Mouse (Mus musculus) yolk sac, embryonic 10.5 days (tissue): ENCODE measurements at regions not wholly inside any gene's neighbourhood (a gene's known extent, or its start where the extent isn't known, plus 50 kb on each side); places are given as distances from the start of the nearest gene placed in this dataset.

ENCODE experiments used
- DNase-seq: peaks from one replicate; pipeline ENCODE4 v3.0.0-alpha.2; 2017; ENCODE audit warnings: low spot score

DNA sequence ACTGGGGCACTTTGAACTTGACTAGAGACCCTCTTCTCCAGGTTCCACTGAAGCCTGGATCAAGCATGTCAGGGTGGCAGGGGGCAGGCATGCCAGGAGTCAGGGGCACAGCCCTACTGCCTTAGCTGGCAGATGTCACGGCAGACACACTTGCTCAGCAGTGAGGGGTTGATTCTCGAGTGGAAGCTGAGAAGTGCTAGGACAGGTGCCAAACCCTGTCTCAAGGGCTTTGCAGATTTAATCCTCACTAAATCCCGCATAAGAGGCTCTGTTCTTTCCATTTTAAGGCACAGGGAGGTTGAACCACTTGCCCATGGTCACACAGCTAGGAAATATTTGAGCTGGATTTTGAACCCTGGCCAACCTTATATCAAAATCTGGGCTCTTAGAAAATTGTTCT lies 223.5 kb upstream of the Mvb12b start:
- DNase-seq, result no peak

DNA sequence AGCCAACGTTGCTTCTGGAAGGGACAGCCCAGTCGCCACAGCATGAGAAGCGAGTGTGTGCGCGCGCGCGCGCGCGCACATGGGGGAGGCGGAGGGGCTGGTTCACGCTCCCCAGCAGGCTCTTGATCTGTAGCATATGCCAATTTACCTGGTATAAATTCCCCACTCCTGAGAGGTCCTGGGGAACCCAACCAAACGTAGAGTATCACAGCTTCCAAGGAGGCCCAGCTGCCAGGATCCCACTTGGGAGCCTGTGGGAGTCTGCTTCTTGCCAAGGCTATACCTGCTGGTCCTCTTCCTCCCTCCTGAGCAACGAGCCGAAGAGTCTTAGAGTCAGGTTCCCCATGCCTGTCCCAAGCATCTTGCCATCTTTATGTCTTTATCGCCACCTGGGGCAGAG lies 222.8 kb upstream of the Mvb12b start:
- no peak for DNase-seq

DNA sequence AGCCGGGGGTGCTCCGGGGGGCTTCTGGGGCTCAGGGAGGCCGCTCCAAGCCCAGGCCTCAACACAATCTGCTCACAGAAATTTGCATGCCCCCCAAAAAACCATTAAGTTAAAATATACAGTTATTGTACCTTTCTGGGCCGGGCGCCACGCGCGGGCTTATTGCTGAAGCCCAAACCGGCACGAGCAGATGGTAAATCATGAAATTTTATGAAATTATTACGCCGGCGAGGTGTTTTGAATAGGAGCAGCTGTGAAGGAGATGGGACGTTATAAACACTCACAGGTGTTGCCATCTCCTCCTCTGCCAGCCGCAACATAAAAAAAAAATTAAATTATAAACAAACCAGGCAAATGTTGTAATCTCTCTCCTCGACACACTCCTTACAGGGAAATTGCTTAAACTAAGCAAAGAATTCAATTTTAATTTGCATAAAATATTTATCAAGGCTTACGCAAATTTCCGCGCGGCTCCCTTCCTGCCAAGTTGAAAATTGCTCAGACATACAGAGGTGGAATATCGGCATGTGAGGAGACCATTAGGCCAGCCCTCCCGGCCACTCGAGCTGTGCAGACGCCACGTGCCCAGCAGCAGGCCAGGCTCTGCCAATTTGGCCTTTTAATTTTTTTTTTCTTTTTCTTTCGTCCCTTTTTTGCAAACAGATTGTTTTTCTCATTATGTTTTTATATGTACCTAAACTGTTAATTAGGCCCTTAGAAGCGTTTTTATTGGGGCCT lies 220.0 kb upstream of the Mvb12b start:
- no peak for DNase-seq

DNA sequence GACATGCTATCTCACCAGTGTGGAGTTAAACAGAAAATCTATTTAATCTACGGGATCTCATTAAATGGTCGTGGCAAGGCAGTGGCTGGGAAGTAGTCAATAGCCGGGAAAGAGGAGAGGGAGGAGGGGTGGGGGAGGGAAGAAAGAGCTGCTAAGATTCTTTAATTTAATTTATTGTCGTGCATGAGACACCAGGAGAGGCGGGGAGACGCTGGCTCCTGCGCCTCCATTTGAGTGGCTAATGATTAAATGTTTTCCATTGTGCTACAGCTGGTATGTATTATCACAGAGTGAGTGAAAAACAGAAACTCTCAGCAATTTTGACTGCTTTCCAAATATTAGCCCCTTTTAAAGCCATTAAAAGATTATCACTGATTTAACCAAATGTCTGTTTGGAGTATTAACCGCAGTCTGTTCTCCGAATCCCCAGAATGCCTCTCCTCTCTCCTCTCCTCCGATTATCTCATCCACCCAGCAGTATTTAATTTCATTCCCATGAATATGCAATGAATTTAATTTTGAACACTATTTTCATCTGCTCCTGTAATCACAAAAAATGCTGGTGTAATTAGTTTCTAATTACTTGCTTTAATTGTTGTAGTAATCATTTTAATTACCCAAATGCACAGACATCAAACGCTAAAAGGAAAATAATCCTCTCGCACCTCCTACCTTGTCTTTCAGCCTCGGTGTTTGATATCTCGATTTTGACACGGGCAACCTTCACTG lies 219.3 kb upstream of the Mvb12b start:
- DNase-seq, result no peak

DNA sequence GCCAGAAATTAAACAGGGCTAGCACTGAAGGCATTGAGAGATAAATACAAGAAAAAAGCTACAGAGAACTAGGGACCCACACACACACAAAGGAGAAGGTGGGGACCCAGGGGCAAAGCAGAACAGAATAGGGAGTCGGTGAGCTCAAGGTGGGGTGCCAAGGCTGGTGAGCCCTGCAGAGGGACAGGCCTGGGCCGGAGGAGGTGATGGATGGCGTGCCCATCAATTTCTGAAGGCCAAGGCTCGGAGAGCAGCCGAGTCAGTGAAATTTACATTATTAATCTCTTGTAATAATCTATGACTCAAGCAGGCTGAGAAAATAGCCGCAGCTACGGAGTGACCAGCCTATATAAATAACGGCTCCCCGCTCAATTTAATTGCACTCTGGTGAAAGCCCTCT lies 218.5 kb upstream of the Mvb12b start:
- DNase-seq, result no peak

DNA sequence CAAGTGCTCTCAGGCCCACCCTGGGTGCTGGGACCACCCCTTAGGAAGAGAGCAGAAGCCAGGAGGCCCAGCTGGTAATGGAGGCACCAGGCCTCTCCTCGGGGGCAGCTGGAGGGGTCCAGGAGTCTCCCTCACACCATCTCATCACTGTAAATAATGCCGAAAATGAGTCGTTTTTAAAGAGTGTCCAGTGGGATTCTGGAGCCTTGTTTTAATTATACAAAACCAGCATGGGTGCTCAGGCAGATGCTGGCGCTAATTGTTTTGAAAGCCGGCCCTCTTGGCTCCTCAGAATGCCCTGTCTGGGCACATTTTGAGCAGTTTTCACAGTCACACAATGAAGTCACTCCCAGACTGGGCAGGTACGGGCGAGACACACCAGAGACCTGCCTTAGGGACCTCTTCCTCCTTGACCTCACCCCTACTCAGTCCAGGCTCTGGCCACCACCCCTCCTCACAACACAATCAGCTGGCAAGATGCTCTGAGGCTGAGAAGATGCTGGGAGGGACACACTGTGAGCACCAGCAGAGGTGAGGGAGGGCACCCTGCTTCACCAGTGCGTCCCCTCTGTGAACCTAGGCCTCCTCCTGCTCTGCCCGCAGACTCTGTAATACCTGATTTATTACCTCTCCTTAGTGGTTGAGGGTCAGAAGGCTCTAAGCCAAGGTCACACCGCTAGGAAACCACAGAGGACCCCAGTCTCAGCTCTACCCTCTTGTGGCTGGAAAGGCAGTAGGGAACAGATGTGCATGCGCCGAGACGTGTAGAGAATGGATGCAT lies 217.7 kb upstream of the Mvb12b start:
- no peak for DNase-seq

DNA sequence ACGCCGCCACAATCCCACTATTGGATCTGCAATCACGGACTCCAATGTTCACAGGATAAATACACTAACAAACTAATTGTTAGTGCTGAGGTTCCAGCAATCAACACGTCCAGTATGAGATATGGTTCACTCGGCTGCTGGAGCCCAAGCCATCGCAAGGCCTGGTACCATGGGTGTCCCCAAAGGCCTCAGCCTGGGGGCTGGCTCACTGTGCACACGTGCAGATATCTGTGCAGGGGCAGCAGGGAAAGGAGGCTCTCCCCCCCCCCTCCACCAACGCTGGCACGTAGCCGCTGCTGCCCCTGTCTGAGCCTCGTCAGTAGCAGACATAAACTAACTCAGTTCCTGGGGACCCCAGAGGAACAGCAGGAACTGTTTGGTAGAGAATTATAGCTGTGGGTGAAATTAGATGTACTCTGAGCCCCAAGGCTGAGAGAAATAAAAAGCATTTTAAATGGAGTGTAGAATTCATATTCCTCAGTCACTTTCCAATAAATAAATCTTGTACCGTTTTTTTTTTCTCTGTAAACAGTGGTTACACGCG lies 210.3 kb upstream of the Mvb12b start:
- no peak for DNase-seq

DNA sequence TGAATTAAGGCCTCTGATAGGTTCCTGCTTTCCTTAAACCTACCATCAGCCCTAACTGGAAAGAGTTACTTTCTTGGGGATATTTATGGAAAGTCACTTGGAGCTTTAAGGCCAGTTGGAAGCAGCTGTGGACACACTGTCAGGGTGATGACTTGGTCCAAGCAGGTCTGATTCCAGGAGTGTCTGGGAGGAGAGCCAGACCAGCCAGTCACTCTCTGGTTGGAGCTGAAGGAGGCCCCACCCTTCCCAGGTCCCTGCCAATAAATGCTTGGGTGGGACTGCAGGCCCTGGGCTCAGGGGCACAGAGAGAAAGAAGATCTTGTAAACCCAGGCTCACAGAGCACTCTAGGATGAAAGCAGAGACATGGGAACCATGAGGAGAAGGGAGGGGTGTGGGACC lies 208.8 kb upstream of the Mvb12b start:
- no peak for DNase-seq

DNA sequence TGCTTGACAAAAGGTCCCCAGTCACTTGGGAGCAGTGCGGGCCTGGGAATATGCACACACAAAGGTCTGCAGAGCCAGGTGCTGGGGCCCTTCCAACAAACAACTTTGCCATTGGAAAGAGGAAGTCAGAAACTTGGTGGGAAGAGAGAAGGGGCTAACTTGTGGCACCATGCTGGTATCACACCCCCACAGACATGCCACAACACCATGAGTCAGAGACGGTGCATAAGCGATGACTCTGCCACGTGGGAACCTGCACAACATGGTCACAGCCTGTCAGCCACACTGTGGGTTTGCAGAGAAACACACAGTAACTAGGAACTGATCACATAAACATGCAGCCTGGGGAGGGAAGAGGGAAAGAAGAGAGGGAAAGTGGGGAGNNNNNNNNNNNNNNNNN lies 201.1 kb upstream of the Mvb12b start:
- DNase-seq, result no peak

DNA sequence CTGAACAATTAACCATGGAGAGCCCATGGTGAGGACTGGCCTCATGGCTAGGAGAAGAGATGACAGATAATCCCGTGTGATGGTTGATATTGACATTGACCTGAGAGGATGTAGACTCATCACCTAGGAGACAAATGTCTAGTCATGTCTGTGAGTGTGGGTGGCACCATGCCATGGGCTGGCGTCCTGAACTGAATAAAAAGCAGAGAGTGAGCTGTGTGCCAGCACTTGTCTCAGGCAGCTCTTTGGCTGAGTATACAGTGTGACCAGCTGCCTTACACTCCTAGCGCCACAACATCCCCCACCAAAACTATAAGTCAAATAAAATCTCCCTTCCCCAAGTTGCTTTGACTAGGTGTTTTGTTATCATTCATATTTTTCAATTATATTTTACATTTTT lies 198.4 kb upstream of the Mvb12b start:
- no peak for DNase-seq

DNA sequence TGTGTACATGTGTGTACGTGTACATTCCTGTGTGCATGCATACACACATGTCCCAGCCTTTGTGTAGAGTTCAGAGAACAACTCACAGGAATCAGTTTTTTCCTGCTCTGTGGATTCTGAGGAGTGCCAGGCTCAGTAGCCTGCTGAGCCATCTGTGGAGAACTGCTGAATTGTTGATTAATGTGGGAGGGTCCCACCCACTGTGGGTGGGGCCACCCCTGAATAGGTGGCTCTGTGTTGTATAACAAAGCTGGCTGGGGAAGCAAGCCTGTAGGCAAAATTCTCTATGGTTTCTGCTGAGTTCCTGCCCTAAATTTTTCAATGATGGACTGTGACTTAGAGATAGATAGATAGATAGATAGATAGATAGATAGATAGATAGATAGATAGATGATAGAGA lies 196.8 kb upstream of the Mvb12b start:
- DNase-seq, result no peak

DNA sequence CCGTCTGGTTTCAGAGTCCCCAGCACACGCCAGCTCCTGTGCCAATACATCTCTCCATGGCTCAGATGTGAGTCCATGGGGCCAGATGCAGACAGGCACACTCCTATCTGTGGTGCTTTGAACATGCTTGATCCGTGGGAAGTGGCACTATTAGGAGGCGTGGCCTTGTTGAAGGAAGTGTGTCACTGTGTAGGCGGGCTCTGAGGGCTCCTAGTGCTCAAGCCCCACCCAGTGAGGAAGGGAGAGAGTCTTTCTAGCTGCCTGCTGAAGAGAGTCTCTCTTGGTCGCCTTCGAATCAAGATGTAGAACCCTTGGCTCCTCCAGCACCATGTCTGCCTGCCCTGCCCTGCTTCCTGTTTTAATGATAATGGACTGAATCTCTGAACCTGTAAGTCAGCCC lies 194.7 kb upstream of the Mvb12b start:
- DNase-seq, result no peak

DNA sequence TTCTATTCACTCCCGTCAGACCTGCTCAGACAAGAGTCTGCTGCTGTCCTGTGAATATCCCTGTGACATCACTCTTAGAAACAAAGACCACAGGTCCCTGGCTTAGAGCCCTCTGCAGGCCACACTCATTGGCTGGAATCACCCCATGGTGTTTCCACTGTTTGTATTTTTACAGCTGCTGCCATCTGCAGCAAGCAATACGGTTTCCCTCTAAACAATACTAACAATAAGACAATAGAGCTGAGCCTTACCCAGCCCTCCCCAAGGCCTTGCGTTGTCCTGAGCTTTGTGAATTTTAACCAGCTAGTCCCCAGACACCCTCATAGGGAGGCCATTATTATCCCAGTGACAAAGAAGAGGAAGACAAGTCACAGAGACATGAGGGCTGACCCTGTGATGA lies 192.4 kb upstream of the Mvb12b start:
- DNase-seq, result no peak

DNA sequence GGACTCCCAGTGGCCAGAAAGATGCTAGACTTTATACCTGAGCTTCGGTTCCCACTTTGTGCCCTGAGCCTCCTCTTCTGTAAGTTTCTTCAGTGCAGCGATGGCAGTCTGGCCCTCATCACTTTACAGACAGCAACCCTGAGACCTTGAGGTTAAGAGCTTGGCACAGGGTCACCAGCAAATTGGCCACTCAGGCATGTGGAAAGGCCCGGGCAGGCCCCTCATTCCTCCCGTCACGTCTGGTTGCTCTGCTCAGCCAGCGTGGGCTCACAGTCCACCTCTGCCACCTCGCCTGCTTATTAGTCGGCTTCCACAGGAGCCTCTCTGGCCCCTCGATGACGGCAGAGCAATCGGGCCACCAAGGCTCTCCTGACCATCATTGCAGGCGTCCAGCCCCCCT lies 191.5 kb upstream of the Mvb12b start:
- DNase-seq, result no peak

DNA sequence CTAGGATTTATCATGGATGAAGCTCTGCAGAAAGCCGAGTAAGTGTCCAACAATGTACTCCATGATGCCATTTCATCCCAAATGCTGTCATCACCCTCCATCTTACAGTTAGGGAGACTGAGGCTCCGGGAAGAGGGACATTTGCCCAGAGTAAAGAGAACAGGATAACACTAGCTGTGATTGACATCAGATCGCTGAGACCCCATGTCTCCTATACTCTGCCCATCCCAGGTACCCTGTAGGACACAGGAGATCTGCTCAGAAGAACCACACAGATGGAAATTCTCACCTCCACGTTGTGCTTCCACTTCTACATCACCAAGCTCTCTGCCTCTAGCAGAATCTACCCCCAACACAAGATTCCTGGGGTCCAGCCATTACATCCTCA lies 191.1 kb upstream of the Mvb12b start:
- no peak for DNase-seq

DNA sequence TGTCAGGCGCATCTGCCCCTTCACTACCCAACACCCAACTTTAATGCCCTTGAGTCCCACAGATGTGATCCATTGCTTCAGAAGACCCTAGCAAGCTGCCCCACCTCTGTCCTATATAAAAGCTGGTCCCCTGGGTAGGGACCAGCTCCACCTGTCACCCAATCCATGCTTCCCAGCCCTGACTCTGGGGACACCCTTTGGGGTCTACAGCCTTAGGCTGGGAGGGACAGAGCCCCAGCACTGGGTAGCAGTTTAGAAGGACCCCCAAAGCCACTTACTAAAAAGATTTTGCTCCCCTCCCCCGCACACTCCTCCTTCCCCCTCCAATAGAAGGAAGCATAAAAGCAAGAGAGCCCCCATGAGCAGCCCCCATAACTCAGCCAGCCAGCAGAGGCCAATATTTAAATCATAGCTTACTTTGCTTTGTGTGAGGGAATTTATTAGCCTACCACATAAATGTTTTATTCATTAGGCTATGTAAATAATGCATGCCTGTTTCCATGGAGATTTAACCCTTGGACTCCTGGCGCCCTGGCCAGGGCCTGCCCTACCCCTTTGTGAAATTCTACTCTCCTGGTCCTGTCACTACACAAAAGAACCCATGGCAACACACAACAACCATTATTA lies 190.6 kb upstream of the Mvb12b start:
- no peak for DNase-seq

DNA sequence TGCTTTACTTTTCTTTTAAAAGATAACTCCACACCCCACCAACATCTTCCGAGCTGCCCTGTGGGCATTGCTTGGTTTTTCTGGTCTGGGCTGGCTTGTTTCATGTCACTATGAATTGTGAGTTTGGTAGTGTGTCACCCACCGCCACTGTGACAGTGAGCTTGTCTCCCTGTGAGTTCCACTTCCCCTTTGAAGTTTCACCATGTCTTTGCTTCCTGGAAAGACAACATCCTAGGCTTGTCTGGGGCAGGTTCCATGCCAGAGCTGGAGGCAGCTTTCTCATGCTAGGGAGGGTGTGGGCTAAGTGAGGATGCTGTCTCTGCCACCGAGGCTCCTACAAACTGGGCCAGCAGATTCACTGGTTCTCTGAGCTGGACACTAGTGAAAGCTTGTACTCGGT lies 188.6 kb upstream of the Mvb12b start:
- DNase-seq, result no peak

DNA sequence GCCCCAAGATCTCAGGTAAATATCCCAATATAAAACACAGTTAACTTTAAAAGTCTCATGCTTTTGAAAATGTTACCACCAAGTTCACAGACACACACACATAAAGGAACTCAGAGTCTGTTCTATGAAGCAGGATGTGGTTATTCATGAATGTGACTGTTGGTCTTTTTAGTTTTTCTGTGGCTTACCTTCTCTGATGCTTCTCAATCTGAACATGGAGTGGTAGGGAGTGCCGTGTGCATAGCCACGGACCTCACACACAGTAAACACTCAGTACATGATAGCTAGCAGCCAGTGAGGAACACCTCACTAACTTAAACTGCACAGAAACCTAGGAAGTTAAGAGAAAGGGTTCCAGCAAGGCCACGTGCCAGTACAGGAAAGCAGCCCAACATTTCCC lies 186.3 kb upstream of the Mvb12b start:
- DNase-seq, result no peak

DNA sequence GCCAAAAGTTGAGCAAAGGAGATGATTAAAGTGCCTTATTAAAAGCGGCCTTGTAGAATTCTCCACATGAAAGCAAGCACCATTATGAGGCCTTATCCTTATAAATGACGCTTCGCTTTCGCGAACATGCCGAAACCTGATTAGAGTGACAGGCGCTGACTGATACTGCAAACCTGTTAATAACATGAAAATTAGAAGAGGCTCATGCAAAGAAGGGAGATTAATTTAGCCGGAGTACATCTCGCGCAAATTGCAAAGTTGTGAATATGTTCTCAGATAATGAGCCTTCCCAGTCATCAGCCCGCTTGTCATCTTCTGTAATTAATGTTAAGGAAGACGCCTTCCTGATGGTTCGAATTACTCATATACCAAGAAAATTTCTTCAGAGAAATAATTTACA lies 177.8 kb upstream of the Mvb12b start:
- no peak for DNase-seq

DNA sequence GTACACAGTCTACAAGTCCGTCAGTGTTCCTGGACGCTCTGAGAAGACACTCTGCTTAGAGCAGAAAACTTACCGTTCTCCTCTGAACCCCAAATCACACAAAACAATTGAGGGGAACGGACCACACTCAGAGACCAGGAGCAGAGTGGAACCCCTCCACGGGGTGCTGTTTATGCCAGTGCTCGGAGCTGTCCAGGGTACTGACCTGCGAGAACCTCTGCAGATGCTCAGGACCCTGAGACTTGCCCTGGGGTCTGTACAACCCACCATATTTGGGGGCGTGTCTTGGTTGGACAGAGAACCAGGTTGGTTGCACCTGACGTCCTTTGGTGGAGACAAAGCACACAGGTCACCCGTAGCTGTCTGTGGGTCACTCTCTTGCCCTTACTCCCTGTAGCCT lies 177.3 kb upstream of the Mvb12b start:
- DNase-seq, result peak; percentile 34

DNA sequence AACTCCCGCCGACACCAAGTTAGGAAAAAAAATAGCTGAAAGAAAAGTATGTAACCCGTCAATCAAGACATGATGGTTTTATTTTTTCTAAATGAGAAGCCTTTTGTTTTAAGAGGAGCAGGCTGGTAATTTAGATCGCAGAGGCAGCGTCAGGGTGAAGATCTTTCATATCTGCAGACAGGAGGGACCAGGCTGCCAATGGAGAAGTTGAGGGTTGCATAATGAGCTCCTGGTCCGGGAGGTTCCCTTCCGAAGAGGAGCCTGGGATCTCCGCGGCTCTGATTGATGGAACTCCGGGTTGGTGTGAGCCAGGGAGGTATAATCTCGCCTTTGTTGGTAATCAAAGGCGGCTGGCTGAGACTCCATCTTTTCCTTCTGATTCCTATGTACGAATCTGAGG lies 168.8 kb upstream of the Mvb12b start:
- no peak for DNase-seq

DNA sequence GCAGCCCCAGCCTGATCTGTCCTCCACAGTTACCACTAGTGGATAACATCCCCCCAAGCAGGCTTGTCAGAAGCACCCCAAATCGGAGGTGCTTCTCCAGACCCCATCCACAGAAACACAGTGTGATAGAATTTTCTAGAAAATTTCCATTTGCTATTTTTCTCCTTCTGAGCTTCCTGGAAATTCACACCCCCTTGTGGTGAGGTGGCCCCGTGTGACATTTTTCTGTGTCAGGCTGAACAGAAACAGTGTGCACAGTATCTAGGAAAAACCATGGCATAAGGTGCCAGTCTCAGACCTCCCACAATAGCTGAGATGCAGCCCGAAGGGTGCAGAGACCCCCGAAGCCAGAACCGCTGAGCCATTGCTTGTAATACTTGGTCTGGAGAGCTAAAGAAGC lies 155.3 kb upstream of the Mvb12b start:
- no peak for DNase-seq

DNA sequence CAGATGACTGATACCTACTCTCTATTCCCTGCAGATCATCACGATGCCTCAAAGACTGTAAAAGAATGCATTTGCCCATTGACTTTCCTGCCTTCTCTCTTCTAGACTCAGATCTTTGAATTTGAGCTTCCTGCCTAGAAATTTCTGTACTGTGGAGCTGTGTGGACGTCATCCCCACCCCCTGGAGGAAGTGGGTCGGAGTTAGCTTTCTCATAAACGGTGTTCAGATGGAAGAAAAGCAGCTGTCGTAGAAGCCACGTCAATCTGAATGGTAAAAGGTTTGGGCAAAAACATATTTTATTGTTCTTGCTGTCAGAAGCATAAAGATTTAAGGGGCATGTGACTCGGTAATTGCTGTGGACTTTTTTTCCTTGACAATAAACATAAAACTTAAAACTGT lies 154.6 kb upstream of the Mvb12b start:
- DNase-seq, result no peak
